ENCODE assay signal across 8 mouse cellular contexts in genomic region chr9:100644071-100644771, GRCm38 (mm10). TPM values are rescaled to one million over a fixed set of nuclear protein-coding genes. Genes with fewer than 3 reads are reported as not detected.
DNase-seq lines count a peak whose midpoint lies in the region; ATAC-seq lines count a peak whose summit lies in the region.

No protein-coding gene starts in this region.

- H3K4me2 ChIP-seq in heart, embryonic 16.5 days (ENCODE audit: low read depth, low read length) = peak overlapping the region; percentile 76
- H3K4me2 ChIP-seq in liver, embryonic 13.5 days = peak overlapping the region; percentile 85
- H3K4me2 ChIP-seq in stomach, embryonic 14.5 days (replicated peaks; ENCODE audit: low read depth, low read length) = peak overlapping the region; percentile 49

- peak; percentile 29 for ATAC-seq in heart, embryonic 16.5 days (replicated peaks; ENCODE audit: extremely low read depth, insufficient read depth, low FRiP score)
- peak; percentile 47 for ATAC-seq in liver, embryonic 13.5 days (ENCODE audit: low read depth)
- ATAC-seq in stomach, embryonic 14.5 days (ENCODE audit: insufficient number of reproducible peaks, insufficient read depth, low FRiP score, low read depth) = peak; percentile 11; the same call in 1 of the 2 replicates

- H3K4me3 ChIP-seq in brown adipose tissue, adult 24 weeks (ENCODE audit: insufficient read depth, low read depth, low read length) = peak overlapping the region; percentile 100
- H3K4me3 ChIP-seq in heart, embryonic 16.5 days (ENCODE audit: low read length) = peak overlapping the region; percentile 86
- peak overlapping the region; percentile 93 for H3K4me3 ChIP-seq in liver, embryonic 13.5 days (replicated peaks)
- H3K4me3 ChIP-seq in stomach, embryonic 14.5 days (ENCODE audit: low read depth, low read length) = peak overlapping the region; percentile 83

- H3K27me3 ChIP-seq in heart, embryonic 16.5 days (ENCODE audit: control insufficient read depth, insufficient read depth, low read length) = no peaks in the 10 kb centered on the region
- no peaks in the 10 kb centered on the region for H3K27me3 ChIP-seq in liver, embryonic 13.5 days
- H3K27me3 ChIP-seq in stomach, embryonic 14.5 days (ENCODE audit: control insufficient read depth, insufficient read depth, low read length) = no peaks in the 10 kb centered on the region

- peaks cover 3% of the 10 kb centered on the region; the same call in 1 of the 2 replicates for H3K4me1 ChIP-seq in brown adipose tissue, adult 24 weeks (ENCODE audit: control insufficient read depth, insufficient read depth, insufficient read length, low read length)
- H3K4me1 ChIP-seq in heart, embryonic 16.5 days (ENCODE audit: control insufficient read depth, insufficient read depth, low read length) = peaks cover 13% of the 10 kb centered on the region
- peaks cover 46% of the 10 kb centered on the region for H3K4me1 ChIP-seq in liver, embryonic 13.5 days (replicated peaks)
- no peaks in the 10 kb centered on the region for H3K4me1 ChIP-seq in stomach, embryonic 14.5 days (ENCODE audit: control insufficient read depth, insufficient read depth, low read length)

- no peaks in the 10 kb centered on the region for H3K36me3 ChIP-seq in heart, embryonic 16.5 days (ENCODE audit: control insufficient read depth, insufficient read depth)
- peaks cover 3% of the 10 kb centered on the region; the same call in 1 of the 2 replicates for H3K36me3 ChIP-seq in liver, embryonic 13.5 days
- H3K36me3 ChIP-seq in stomach, embryonic 14.5 days (ENCODE audit: control insufficient read depth, insufficient read depth, low read length) = no peaks in the 10 kb centered on the region

- WGBS in heart, embryonic 16.5 days = under 1% methylated on average over 55 of the region's 64 CpGs
- under 1% methylated on average over 44 of the region's 64 CpGs for WGBS in liver, embryonic 13.5 days (ENCODE audit: insufficient replicate concordance)
- WGBS in stomach, embryonic 14.5 days = under 1% methylated on average over 50 of the region's 64 CpGs

- H3K9me3 ChIP-seq in heart, embryonic 16.5 days (replicated peaks; ENCODE audit: control insufficient read depth, low read length) = no peaks in the 10 kb centered on the region
- no peaks in the 10 kb centered on the region for H3K9me3 ChIP-seq in liver, embryonic 13.5 days (replicated peaks)
- H3K9me3 ChIP-seq in stomach, embryonic 14.5 days (ENCODE audit: control insufficient read depth, low read depth, low read length) = no peaks in the 10 kb centered on the region

- peak; percentile 78 for DNase-seq in CD4-positive, CD25-positive, alpha-beta regulatory T cell, adult 2 months (ENCODE audit: low read depth, low spot score)
- peak; percentile 29 for DNase-seq in fibroblast of lung, adult 2 months (ENCODE audit: low read depth)
- peak; percentile 66 to 87 for DNase-seq in kidney, postnatal 25 days
- DNase-seq in liver, embryonic 13.5 days = peak; percentile 57
- DNase-seq in naive thymus-derived CD4-positive, alpha-beta T cell, adult 2 months (ENCODE audit: low read depth) = peak; percentile 65

- peak overlapping the region; percentile 96 for H3K9ac ChIP-seq in heart, embryonic 16.5 days (ENCODE audit: low read length)
- peak overlapping the region; percentile 98 for H3K9ac ChIP-seq in liver, embryonic 13.5 days
- H3K9ac ChIP-seq in stomach, embryonic 14.5 days (replicated peaks; ENCODE audit: low read depth, low read length) = peak overlapping the region; percentile 96

- H3K27ac ChIP-seq in brown adipose tissue, adult 24 weeks (replicated peaks; ENCODE audit: low read depth, low read length) = peak overlapping the region; percentile 99
- H3K27ac ChIP-seq in heart, embryonic 16.5 days (ENCODE audit: low read length) = peak overlapping the region; percentile 98
- peak overlapping the region; percentile 98 for H3K27ac ChIP-seq in liver, embryonic 13.5 days
- H3K27ac ChIP-seq in stomach, embryonic 14.5 days (ENCODE audit: low read length) = peak overlapping the region; percentile 98

RNA-seq across cellular contexts. Expression of gene Stag1, which starts 46.6 kb away (rescaled TPM):
- 8.2 and 16.9 TPM in 2 replicates for polyA plus RNA-seq in brown adipose tissue, adult 24 weeks (2012; ENCODE audit: insufficient read depth, insufficient read length, missing spikeins)
- 22.9 and 23.9 TPM in 2 replicates for polyA plus RNA-seq in heart, embryonic 16.5 days (2015; fragmentation: Nextera tagmentation; extraction: Ambion mirVana)
- polyA plus RNA-seq in liver, embryonic 13.5 days (2015; fragmentation: Nextera tagmentation; extraction: Ambion mirVana) = 20.0 and 25.5 TPM in 2 replicates
- polyA plus RNA-seq in stomach, embryonic 14.5 days (2014; fragmentation: Nextera tagmentation; extraction: Ambion mirVana) = 66.1 and 70.3 TPM in 2 replicates

Comparison
In these comparisons a context has a peak if more than half of its experiments do, and no peak if none do; other contexts are left out.
1. Peak in every context shown above with its lines: DNase-seq, ATAC-seq, H3K4me3 ChIP-seq and H3K27ac ChIP-seq.